Mouse (Mus musculus) Muller cell, postnatal 12 days (primary cell): ENCODE measurements around the gene Zbp1.
A peak's percentile ranks its signal among the peaks of the same experiment; 100 is the strongest.

Experiments
- DNase-seq: peaks from one replicate; pipeline ENCODE4 v3.0.0-alpha.2; 2015; ENCODE audit errors: inconsistent ontology term

Zbp1 gene

GRCm38 (mm10) chr2:173218416-173219141 lies at the start of gene Zbp1:
Zbp1 (minus strand) TSS chr2:173218923.
- DNase-seq, result peak; percentile 65

GRCm38 (mm10) chr2:173267562-173267961 lies 48.8 kb upstream of the Zbp1 start:
- no peak for DNase-seq

GRCm38 (mm10) chr2:173266349-173267112 lies 47.8 kb upstream of the Zbp1 start:
- DNase-seq, result peak; percentile 94

GRCm38 (mm10) chr2:173265468-173266265 lies 46.9 kb upstream of the Zbp1 start:
- peak; percentile 56 for DNase-seq

GRCm38 (mm10) chr2:173264467-173265128 lies 45.9 kb upstream of the Zbp1 start:
- peak; percentile 82 for DNase-seq

GRCm38 (mm10) chr2:173263636-173264330 lies 45.1 kb upstream of the Zbp1 start:
- DNase-seq, result peak; percentile 86

GRCm38 (mm10) chr2:173261497-173261896 lies 42.8 kb upstream of the Zbp1 start:
- peak; percentile 97 for DNase-seq

GRCm38 (mm10) chr2:173258459-173259091 lies 39.9 kb upstream of the Zbp1 start:
- DNase-seq, result peak; percentile 95

GRCm38 (mm10) chr2:173257610-173258009 lies 38.9 kb upstream of the Zbp1 start:
- peak; percentile 97 for DNase-seq

GRCm38 (mm10) chr2:173256552-173256949 lies 37.8 kb upstream of the Zbp1 start:
- DNase-seq, result no peak

GRCm38 (mm10) chr2:173255810-173256551 lies 37.3 kb upstream of the Zbp1 start:
- no peak for DNase-seq

- no peak for DNase-seq
These were observed 35.3 kb upstream of the Zbp1 start for GRCm38 (mm10) chr2:173253761-173254662.

GRCm38 (mm10) chr2:173251675-173252074 lies 33.0 kb upstream of the Zbp1 start:
- no peak for DNase-seq

GRCm38 (mm10) chr2:173251133-173251532 lies 32.4 kb upstream of the Zbp1 start:
- no peak for DNase-seq

- DNase-seq, result no peak
These were observed 31.7 kb upstream of the Zbp1 start for GRCm38 (mm10) chr2:173250411-173250810.

- no peak for DNase-seq
These were observed 31.2 kb upstream of the Zbp1 start for GRCm38 (mm10) chr2:173249965-173250364.

GRCm38 (mm10) chr2:173249386-173249785 lies 30.7 kb upstream of the Zbp1 start:
- no peak for DNase-seq

GRCm38 (mm10) chr2:173248822-173249221 lies 30.1 kb upstream of the Zbp1 start:
- no peak for DNase-seq

- DNase-seq, result no peak
These were observed 29.2 kb upstream of the Zbp1 start for GRCm38 (mm10) chr2:173247911-173248310.
